Mouse (Mus musculus): ENCODE results near the gene Grb10.

GRCm38 (mm10) chr11:11965501-11966125 is 72.9 kb downstream of the Grb10 start:
- TF ChIP-seq CTCF (IDR thresholded peaks at IDR 0.05; ENCODE audit: extremely low read depth, insufficient read depth, low read length) (no peak), POLR2A (IDR thresholded peaks at IDR 0.05; ENCODE audit: extremely low read depth, insufficient read depth, low read length) (no peak)

All from cortical plate, adult 2 months (tissue).